Mouse (Mus musculus) hindbrain, embryonic 10.5 days (tissue): Measurements from ENCODE around the gene Epha10. TPM values are rescaled to one million over a fixed set of nuclear protein-coding genes. Genes with fewer than 3 reads are reported as not detected.
A peak's percentile ranks its signal among the peaks of the same experiment; 100 is the strongest.

Source experiments
- DNase-seq: peaks from one replicate; pipeline ENCODE4 v3.0.0-alpha.2; 2017; ENCODE audit warnings: low spot score
- H3K27ac ChIP-seq: fragments of 300-500 bp; sonication (generic); 2 replicates; pipeline ENCODE4 v1.5.1; 2016; ENCODE audit warnings: mild to moderate bottlenecking, moderate library complexity
- H3K27me3 ChIP-seq: fragments of 300-500 bp; sonication (generic); 2 replicates; pipeline ENCODE4 v1.6.1; 2016; ENCODE audit warnings: mild to moderate bottlenecking; ENCODE audit not compliant: poor library complexity, insufficient read depth, severe bottlenecking
- H3K36me3 ChIP-seq: fragments of 300-500 bp; sonication (generic); 2 replicates; pipeline ENCODE4 v1.6.1; 2016; ENCODE audit warnings: mild to moderate bottlenecking, moderate library complexity
- H3K4me1 ChIP-seq: fragments of 300-500 bp; sonication (generic); replicated peaks from 2 replicates; pipeline ENCODE4 v1.6.1; 2016; ENCODE audit warnings: mild to moderate bottlenecking
- H3K4me3 ChIP-seq: fragments of 300-500 bp; sonication (generic); 2 replicates; pipeline ENCODE4 v1.5.1; 2016; ENCODE audit warnings: mild to moderate bottlenecking, moderate library complexity
- H3K9me3 ChIP-seq: fragments of 300-500 bp; sonication (generic); 2 replicates; pipeline ENCODE4 v1.6.1; 2016; ENCODE audit warnings: mild to moderate bottlenecking, moderate library complexity
- WGBS: fragments of 180-500 bp; shearing (Covaris S2); methylation state at CpG from one replicate; pipeline ENCODE4 v1.1.7; 2016; 5-methylcytosine and 5-hydroxymethylcytosine counted together
- polyA plus RNA-seq: library from polyadenylated mRNA; unstranded; fragments of >200 nt; fragmentation: Nextera tagmentation; extraction: Ambion mirVana; gene quantifications from 2 replicates; pipeline ENCODE4 v1.2.1, GENCODE M21; 2016

Epha10 gene
- polyA plus RNA-seq, 1 experiment from 2014 or later = 7.6 TPM

- Histone ChIP-seq H3K27ac (peak within 1 kb of the TSS; percentile 88), H3K9me3 (no peaks in the 10 kb centered on the region), H3K4me3 (peak within 1 kb of the TSS; percentile 74), H3K36me3 (peaks cover 27% of the 10 kb centered on the region), H3K27me3 (peaks cover 34% of the 10 kb centered on the region), H3K4me1 (peaks cover 30% of the 10 kb centered on the region)
- WGBS = 2% methylated on average over 77 of the region's 77 CpGs
- DNase-seq = peak; percentile 38
Observed at GRCm38 (mm10) chr4:124861283-124862188, 19.2 kb upstream of the Epha10 start, which contains the start of gene Maneal. Gene Maneal, minus strand, starts transcription at chr4:124862171.

- H3K4me3 ChIP-seq = no peak overlapping the region
- no peak for DNase-seq
- H3K27me3 ChIP-seq = no peaks in the 10 kb centered on the region
- 85% methylated on average over 1 of the region's 1 CpGs for WGBS
- H3K27ac ChIP-seq = no peak overlapping the region
- no peaks in the 10 kb centered on the region for H3K4me1 ChIP-seq
- H3K36me3 ChIP-seq = no peaks in the 10 kb centered on the region
- peaks cover 2% of the 10 kb centered on the region; the same call in 1 of the 2 replicates for H3K9me3 ChIP-seq
Observed at GRCm38 (mm10) chr4:124872719-124873118, 8.0 kb upstream of the Epha10 start.

GRCm38 (mm10) chr4:124881341-124881908 lies 726 bp downstream of the Epha10 start:
- no peaks in the 10 kb centered on the region for H3K36me3 ChIP-seq
- H3K27me3 ChIP-seq = peaks cover 76% of the 10 kb centered on the region
- peak overlapping the region; percentile 51 for H3K4me3 ChIP-seq
- under 1% methylated on average over 37 of the region's 37 CpGs for WGBS
- H3K27ac ChIP-seq = peak overlapping the region; percentile 76
- peaks cover 8% of the 10 kb centered on the region; the same call in 1 of the 2 replicates for H3K9me3 ChIP-seq
- DNase-seq = peak; percentile 94
- H3K4me1 ChIP-seq = peaks cover 43% of the 10 kb centered on the region

GRCm38 (mm10) chr4:124882151-124882729 lies 1.5 kb downstream of the Epha10 start:
- Histone ChIP-seq H3K36me3 (no peaks in the 10 kb centered on the region), H3K27ac (peak overlapping the region; percentile 76), H3K4me3 (peak overlapping the region; percentile 51), H3K9me3 (peaks cover 8% of the 10 kb centered on the region; the same call in 1 of the 2 replicates), H3K27me3 (peaks cover 81% of the 10 kb centered on the region), H3K4me1 (peaks cover 43% of the 10 kb centered on the region)
- peak; percentile 66 for DNase-seq
- under 1% methylated on average over 37 of the region's 37 CpGs for WGBS

GRCm38 (mm10) chr4:124888702-124889101 lies 8.0 kb downstream of the Epha10 start:
- Histone ChIP-seq H3K4me1 (peaks cover 7% of the 10 kb centered on the region), H3K36me3 (no peaks in the 10 kb centered on the region), H3K4me3 (no peak overlapping the region), H3K9me3 (no peaks in the 10 kb centered on the region), H3K27me3 (peaks cover 78% of the 10 kb centered on the region), H3K27ac (no peak overlapping the region)
- DNase-seq = no peak
- WGBS = 72% methylated on average over 7 of the region's 7 CpGs

- H3K27ac ChIP-seq = no peak overlapping the region
- no peak for DNase-seq
- peaks cover 18% of the 10 kb centered on the region for H3K4me1 ChIP-seq
- no peaks in the 10 kb centered on the region for H3K9me3 ChIP-seq
- no peaks in the 10 kb centered on the region for H3K36me3 ChIP-seq
- no peak overlapping the region for H3K4me3 ChIP-seq
- H3K27me3 ChIP-seq = peaks cover 79% of the 10 kb centered on the region
- WGBS = 92% methylated on average over 2 of the region's 2 CpGs
Observed at GRCm38 (mm10) chr4:124889935-124890334, 9.2 kb downstream of the Epha10 start.

- H3K27ac ChIP-seq = no peak overlapping the region
- no peaks in the 10 kb centered on the region for H3K36me3 ChIP-seq
- no peak overlapping the region for H3K4me3 ChIP-seq
- H3K4me1 ChIP-seq = peaks cover 23% of the 10 kb centered on the region
- no peaks in the 10 kb centered on the region for H3K9me3 ChIP-seq
- WGBS = 80% methylated on average over 5 of the region's 5 CpGs
- peaks cover 81% of the 10 kb centered on the region for H3K27me3 ChIP-seq
- no peak for DNase-seq
Observed at GRCm38 (mm10) chr4:124890831-124891230, 10.1 kb downstream of the Epha10 start.

- Histone ChIP-seq H3K27me3 (peaks cover 73% of the 10 kb centered on the region), H3K4me1 (peaks cover 36% of the 10 kb centered on the region)
Observed at GRCm38 (mm10) chr4:124893769-124894168, 13.1 kb downstream of the Epha10 start.

GRCm38 (mm10) chr4:124894508-124895428 lies 14.1 kb downstream of the Epha10 start:
- DNase-seq = peak; percentile 37
- H3K36me3 ChIP-seq = no peaks in the 10 kb centered on the region
- H3K27ac ChIP-seq = peak overlapping the region; percentile 70
- peaks cover 46% of the 10 kb centered on the region for H3K4me1 ChIP-seq
- H3K4me3 ChIP-seq = peak overlapping the region; percentile 58
- H3K27me3 ChIP-seq = peaks cover 74% of the 10 kb centered on the region
- no peaks in the 10 kb centered on the region for H3K9me3 ChIP-seq
- 1% methylated on average over 83 of the region's 83 CpGs for WGBS

More at GRCm38 (mm10) chr4:124893769-124894168, 13.1 kb downstream of the Epha10 start:
- DNase-seq = peak; percentile 20
- no peaks in the 10 kb centered on the region for H3K9me3 ChIP-seq
- no peaks in the 10 kb centered on the region for H3K36me3 ChIP-seq
- 23% methylated on average over 6 of the region's 6 CpGs for whole genome bisulfite sequencing
- peak overlapping the region; percentile 58 for H3K4me3 ChIP-seq
- H3K27ac ChIP-seq = 0 out of 2 replicates have a peak overlapping the region, but pooled peaks have one; percentile 70

- H3K4me1 ChIP-seq = peaks cover 58% of the 10 kb centered on the region
- H3K27ac ChIP-seq = peak overlapping the region; percentile 82
- peaks cover 4% of the 10 kb centered on the region; the same call in 1 of the 2 replicates for H3K36me3 ChIP-seq
- H3K4me3 ChIP-seq = no peak overlapping the region; the same call in 1 of the 2 replicates
- peak; percentile 61 for DNase-seq
- 24% methylated on average over 10 of the region's 10 CpGs for WGBS
- H3K9me3 ChIP-seq = no peaks in the 10 kb centered on the region
- H3K27me3 ChIP-seq = peaks cover 63% of the 10 kb centered on the region
Observed at GRCm38 (mm10) chr4:124898428-124898827, 17.7 kb downstream of the Epha10 start.

GRCm38 (mm10) chr4:124899906-124900305 lies 19.2 kb downstream of the Epha10 start:
- DNase-seq = no peak
- Histone ChIP-seq H3K4me1 (peaks cover 49% of the 10 kb centered on the region), H3K27ac (peak overlapping the region; percentile 82), H3K27me3 (peaks cover 49% of the 10 kb centered on the region), H3K9me3 (no peaks in the 10 kb centered on the region), H3K4me3 (no peak overlapping the region), H3K36me3 (peaks cover 4% of the 10 kb centered on the region; the same call in 1 of the 2 replicates)
- 56% methylated on average over 5 of the region's 5 CpGs for WGBS

- DNase-seq = no peak
- Histone ChIP-seq H3K4me3 (no peak overlapping the region), H3K27ac (peak overlapping the region; percentile 86), H3K4me1 (peaks cover 33% of the 10 kb centered on the region), H3K36me3 (peaks cover 4% of the 10 kb centered on the region; the same call in 1 of the 2 replicates), H3K9me3 (no peaks in the 10 kb centered on the region), H3K27me3 (peaks cover 26% of the 10 kb centered on the region)
- WGBS = 68% methylated on average over 4 of the region's 4 CpGs
Observed at GRCm38 (mm10) chr4:124905417-124905816, 24.7 kb downstream of the Epha10 start.
